Mouse (Mus musculus): ENCODE results near the gene Tmtc1.

DNA sequence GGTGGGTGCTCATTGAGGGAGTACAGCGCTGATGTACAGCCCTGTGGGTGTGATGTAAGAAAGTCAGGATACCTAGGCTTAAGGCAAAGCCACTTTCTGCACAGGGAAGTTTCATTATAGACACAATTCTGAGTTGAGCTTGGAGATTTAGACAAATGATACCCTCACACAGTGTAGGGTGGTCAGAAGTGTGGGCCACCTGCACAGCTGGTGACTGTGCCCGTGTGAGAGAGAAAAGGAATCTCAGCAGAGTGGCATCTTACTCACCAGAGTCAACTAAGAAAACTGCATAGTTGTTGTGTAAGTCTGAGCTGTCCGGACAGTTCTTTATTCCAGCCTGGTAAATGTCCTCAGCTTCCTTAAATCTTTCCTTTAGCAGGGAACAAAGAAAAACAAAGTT lies 195.0 kb downstream of the Tmtc1 start:
- no peak for TF ChIP-seq CTCF (IDR thresholded peaks at IDR 0.05; ENCODE audit: low read depth, low read length)
- TF ChIP-seq POLR2A (IDR thresholded peaks at IDR 0.05; ENCODE audit: extremely low read depth, insufficient read depth, low read length) = no peak

Measured in liver, adult 2 months (tissue).